8 mouse cellular contexts compared by ENCODE assay signal in the genomic region with DNA sequence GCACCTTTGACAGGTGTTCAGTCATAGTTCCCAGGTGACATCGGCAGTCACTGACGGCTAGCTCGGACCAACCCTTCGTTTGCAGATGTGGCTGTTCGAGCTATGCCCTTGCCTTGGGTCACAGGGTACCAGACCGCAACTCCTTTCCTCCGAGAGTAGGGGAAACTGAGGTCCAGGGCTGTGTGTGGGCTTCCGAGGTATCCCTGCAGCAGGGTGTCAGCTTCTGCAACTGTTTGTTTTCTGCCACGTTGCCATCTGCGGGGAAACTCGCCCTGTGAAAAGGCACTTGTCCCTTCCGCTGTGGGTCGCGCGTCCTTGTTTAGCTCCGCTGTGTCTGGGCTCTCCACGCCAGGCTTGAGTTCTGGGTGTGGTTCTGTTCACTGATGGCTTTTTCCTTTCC. TPM values are rescaled to one million over a fixed set of nuclear protein-coding genes. Genes with fewer than 3 reads are reported as not detected.
DNase-seq lines count a peak whose midpoint lies in the region; ATAC-seq and TF ChIP-seq lines count a peak whose summit lies in the region.

No protein-coding gene starts in this region.

- 4% methylated on average over 17 of the region's 17 CpGs for WGBS in forebrain, embryonic 15.5 days
- WGBS in lung, postnatal 0 days, result 1% methylated on average over 17 of the region's 17 CpGs
- 5% methylated on average over 17 of the region's 17 CpGs for WGBS in stomach, embryonic 15.5 days

- H3K79me3 ChIP-seq in C2C12 (ENCODE audit: low read depth), result no peaks in the 10 kb centered on the region

- TF ChIP-seq EP300 in lung, postnatal 0 days (IDR thresholded peaks at IDR 0.05), result no peak

- peaks cover 12% of the 10 kb centered on the region for H3K79me2 ChIP-seq in C2C12 (ENCODE audit: control insufficient read depth, insufficient read depth)

- no peaks in the 10 kb centered on the region for H3K9me3 ChIP-seq in forebrain, embryonic 15.5 days
- no peaks in the 10 kb centered on the region for H3K9me3 ChIP-seq in lung, postnatal 0 days (ENCODE audit: low read length)
- no peaks in the 10 kb centered on the region for H3K9me3 ChIP-seq in stomach, embryonic 15.5 days

- ATAC-seq in forebrain, embryonic 15.5 days (replicated peaks), result peak; percentile 60; the same call in 1 of the 2 replicates
- peak; percentile 39 for ATAC-seq in lung, postnatal 0 days
- ATAC-seq in stomach, embryonic 15.5 days (ENCODE audit: insufficient read depth, low FRiP score, low read depth), result peak; percentile 41; the same call in 1 of the 2 replicates

- TF ChIP-seq CTCF in C2C12 (IDR thresholded peaks at IDR 0.05; ENCODE audit: control insufficient read depth, insufficient read depth, insufficient read length), result no peak
- TF ChIP-seq CTCF in lung, postnatal 0 days (IDR thresholded peaks at IDR 0.05), result no peak

- peak; percentile 29 for DNase-seq in gastrocnemius, postnatal 10 days
- DNase-seq in gastrocnemius, adult 18-20 months (ENCODE audit: low spot score), result no peak
- DNase-seq in c-Kit-negative CD71-positive TER-119-positive erythroid progenitor cells, embryonic 14.5 days (ENCODE audit: low read depth, low spot score), result peak; percentile 12
- peak; percentile 38 for DNase-seq in kidney, adult 9 months
- no peak for DNase-seq in lung, postnatal 0 days (ENCODE audit: low spot score)

- peak overlapping the region; percentile 90 for H3ac ChIP-seq in C2C12 (ENCODE audit: control insufficient read depth, insufficient read length, low read depth)

- no peaks in the 10 kb centered on the region for H3K36me3 ChIP-seq in C2C12 (ENCODE audit: control insufficient read depth, insufficient read depth)
- no peaks in the 10 kb centered on the region for H3K36me3 ChIP-seq in forebrain, embryonic 15.5 days
- H3K36me3 ChIP-seq in lung, postnatal 0 days (ENCODE audit: insufficient read depth, low read length), result no peaks in the 10 kb centered on the region
- no peaks in the 10 kb centered on the region for H3K36me3 ChIP-seq in stomach, embryonic 15.5 days

- H3K4me1 ChIP-seq in forebrain, embryonic 15.5 days, result peaks cover 13% of the 10 kb centered on the region
- H3K4me1 ChIP-seq in lung, postnatal 0 days (ENCODE audit: insufficient read depth, low read depth, low read length), result no peaks in the 10 kb centered on the region
- peaks cover 7% of the 10 kb centered on the region for H3K4me1 ChIP-seq in stomach, embryonic 15.5 days

- H3K27ac ChIP-seq in forebrain, embryonic 15.5 days (replicated peaks), result 0 out of 2 replicates have a peak overlapping the region, but pooled peaks have one; percentile 2
- H3K27ac ChIP-seq in lung, postnatal 0 days (ENCODE audit: low read length), result no peak overlapping the region
- H3K27ac ChIP-seq in stomach, embryonic 15.5 days, result no peak overlapping the region

- H3K9ac ChIP-seq in forebrain, embryonic 15.5 days (replicated peaks), result peak overlapping the region; percentile 85
- peak overlapping the region; percentile 73 for H3K9ac ChIP-seq in lung, postnatal 0 days (replicated peaks; ENCODE audit: low read depth)
- peak overlapping the region; percentile 77; the same call in 1 of the 2 replicates for H3K9ac ChIP-seq in stomach, embryonic 15.5 days

- peak overlapping the region; percentile 69 for H3K4me3 ChIP-seq in C2C12 (ENCODE audit: insufficient read depth, poor library complexity, severe bottlenecking)
- H3K4me3 ChIP-seq in forebrain, embryonic 15.5 days, result peak overlapping the region; percentile 92
- H3K4me3 ChIP-seq in lung, postnatal 0 days (ENCODE audit: low read depth, low read length), result peak overlapping the region; percentile 80
- peak overlapping the region; percentile 86 for H3K4me3 ChIP-seq in stomach, embryonic 15.5 days (replicated peaks)

- H3K4me2 ChIP-seq in forebrain, embryonic 15.5 days (replicated peaks), result peak overlapping the region; percentile 95
- peak overlapping the region; percentile 98 for H3K4me2 ChIP-seq in lung, postnatal 0 days (replicated peaks; ENCODE audit: low read depth, low read length)
- peak overlapping the region; percentile 86 for H3K4me2 ChIP-seq in stomach, embryonic 15.5 days

- no peaks in the 10 kb centered on the region for H3K27me3 ChIP-seq in C2C12 (ENCODE audit: control insufficient read depth, insufficient read depth, insufficient read length)
- H3K27me3 ChIP-seq in forebrain, embryonic 15.5 days, result no peaks in the 10 kb centered on the region
- H3K27me3 ChIP-seq in lung, postnatal 0 days (replicated peaks; ENCODE audit: insufficient read depth, low read length), result no peaks in the 10 kb centered on the region
- no peaks in the 10 kb centered on the region for H3K27me3 ChIP-seq in stomach, embryonic 15.5 days (replicated peaks)

TF ChIP-seq in C2C12, 6 proteins besides CTCF, POLR2A, EP300 and RAD21:
- TF ChIP-seq CEBPB (IDR thresholded peaks at IDR 0.05; ENCODE audit: low read depth) (no peak), MAX (IDR thresholded peaks at IDR 0.05) (no peak)

RNA-seq across cellular contexts. Expression of a gene that starts 0.5 kb away (rescaled TPM):
- 1 to 10 TPM; 7.3 to 7.4 TPM for total RNA-seq in gastrocnemius, postnatal 10 days (2021)
- total RNA-seq in gastrocnemius, adult 18-20 months (2021), result 1 to 10 TPM; 5.3 to 6.4 TPM
- polyA plus RNA-seq in C2C12 (2012; fragmentation: generic; extraction: Trizol), result 4.5 TPM
- polyA plus RNA-seq in forebrain, embryonic 15.5 days (2015; fragmentation: Nextera tagmentation; extraction: Ambion mirVana), result 2.6 and 3.0 TPM in 2 replicates
- polyA plus RNA-seq in lung, postnatal 0 days (2015; fragmentation: Nextera tagmentation; extraction: Ambion mirVana), result 1.7 and 1.8 TPM in 2 replicates
- polyA plus RNA-seq in stomach, embryonic 15.5 days (2015; fragmentation: Nextera tagmentation; extraction: Ambion mirVana), result 2.1 and 2.7 TPM in 2 replicates

RNA-seq across cellular contexts. Expression of a gene that starts 19.7 kb away (rescaled TPM):
- total RNA-seq in gastrocnemius, postnatal 10 days (2021), result 1 to 10 TPM; 3.4 to 6.5 TPM
- 1 to 10 TPM in 1 of 2 experiments, under 1 TPM in 1; 0.66 to 1.4 TPM for total RNA-seq in gastrocnemius, adult 18-20 months (2021)
- not detected for polyA plus RNA-seq in C2C12 (2012; fragmentation: generic; extraction: Trizol)
- 0.08 TPM in 1 of 2 replicates, not detected in the other for polyA plus RNA-seq in forebrain, embryonic 15.5 days (2015; fragmentation: Nextera tagmentation; extraction: Ambion mirVana)
- 25.4 and 32.4 TPM in 2 replicates for polyA plus RNA-seq in lung, postnatal 0 days (2015; fragmentation: Nextera tagmentation; extraction: Ambion mirVana)
- polyA plus RNA-seq in stomach, embryonic 15.5 days (2015; fragmentation: Nextera tagmentation; extraction: Ambion mirVana), result 0.66 and 2.0 TPM in 2 replicates

RNA-seq across cellular contexts. Expression of a gene that starts 53.1 kb away (rescaled TPM):
- not detected for total RNA-seq in gastrocnemius, postnatal 10 days (2021)
- total RNA-seq in gastrocnemius, adult 18-20 months (2021), result not detected
- 0.01 TPM for polyA plus RNA-seq in C2C12 (2012; fragmentation: generic; extraction: Trizol)
- polyA plus RNA-seq in forebrain, embryonic 15.5 days (2015; fragmentation: Nextera tagmentation; extraction: Ambion mirVana), result not detected in 2 replicates
- polyA plus RNA-seq in lung, postnatal 0 days (2015; fragmentation: Nextera tagmentation; extraction: Ambion mirVana), result 0.07 TPM in 1 of 2 replicates, not detected in the other
- polyA plus RNA-seq in stomach, embryonic 15.5 days (2015; fragmentation: Nextera tagmentation; extraction: Ambion mirVana), result 0.08 TPM in 1 of 2 replicates, not detected in the other

Comparison
In these comparisons a context has a peak if more than half of its experiments do, and no peak if none do; other contexts are left out.
1. DNase-seq: peak in gastrocnemius, postnatal 10 days (single experiment), c-Kit-negative CD71-positive TER-119-positive erythroid progenitor cells, embryonic 14.5 days (single experiment) and kidney, adult 9 months (single experiment); none in gastrocnemius, adult 18-20 months (single experiment) and lung, postnatal 0 days (single experiment).
2. Peak in every context shown above with its lines, with median percentiles within 50 percentile points of each other: H3K4me3 ChIP-seq, ATAC-seq, H3K4me2 ChIP-seq and H3K9ac ChIP-seq.